Comparison of ENCODE assay signal across 9 mouse cellular contexts in the genomic region with DNA sequence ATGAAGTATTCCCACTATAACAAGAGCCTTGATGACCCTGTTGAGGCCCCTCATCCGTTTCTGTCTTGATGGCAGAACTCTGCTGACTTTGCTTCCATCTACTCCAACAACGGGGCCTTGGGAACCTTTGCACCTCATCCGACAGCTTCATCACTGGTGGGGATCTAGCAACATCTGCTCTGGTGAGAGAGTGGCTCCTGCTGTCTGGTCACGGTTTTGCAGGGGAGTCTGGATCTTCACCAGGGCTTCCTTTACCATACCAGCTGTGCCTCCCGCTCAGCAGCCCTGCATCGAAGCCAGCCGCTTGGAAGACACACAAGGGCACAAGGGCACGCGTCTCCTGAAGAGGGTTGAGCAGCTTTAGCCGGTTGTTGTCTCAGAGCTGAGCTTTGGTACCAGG.
DNase-seq lines count a peak whose midpoint lies in the region; ATAC-seq and TF ChIP-seq lines count a peak whose summit lies in the region.
"Had no signal": no experiment of that assay in that cellular context is flagged by ENCODE, and none has a peak within 500 bp of the region (broad histone marks: within the 10 kb centered on the region; RNA-seq: fewer than 3 reads in every experiment).

No protein-coding gene starts in this region.

- peak; percentile 75 for TF ChIP-seq CTCF in stomach, postnatal 0 days (IDR thresholded peaks at IDR 0.05; ENCODE audit: low read depth)

- no peaks in the 10 kb centered on the region for H3K36me3 ChIP-seq in hindbrain, embryonic 14.5 days (replicated peaks; ENCODE audit: control insufficient read depth, insufficient read depth)
- H3K36me3 ChIP-seq in stomach, postnatal 0 days (ENCODE audit: control insufficient read depth, insufficient read depth, low read length): no peaks in the 10 kb centered on the region
- H3K36me3 ChIP-seq: embryonic facial prominence, embryonic 13.5 days had no signal

- no peak overlapping the region for H3K4me2 ChIP-seq in hindbrain, embryonic 14.5 days (replicated peaks)
- no peak overlapping the region for H3K4me2 ChIP-seq in stomach, postnatal 0 days (replicated peaks; ENCODE audit: low read depth)
- H3K4me2 ChIP-seq: embryonic facial prominence, embryonic 13.5 days had no signal

- WGBS in hindbrain, embryonic 14.5 days: 44% methylated on average over 10 of the region's 10 CpGs
- WGBS in stomach, postnatal 0 days: 31% methylated on average over 10 of the region's 10 CpGs

- H3K9ac ChIP-seq in hindbrain, embryonic 14.5 days: no peak overlapping the region
- H3K9ac ChIP-seq in stomach, postnatal 0 days (ENCODE audit: low read length): no peak overlapping the region
- H3K9ac ChIP-seq: embryonic facial prominence, embryonic 13.5 days had no signal

- H3K9me3 ChIP-seq in hindbrain, embryonic 14.5 days (ENCODE audit: control insufficient read depth, low read length): no peaks in the 10 kb centered on the region
- H3K9me3 ChIP-seq in stomach, postnatal 0 days (ENCODE audit: control insufficient read depth, low read length): no peaks in the 10 kb centered on the region
- H3K9me3 ChIP-seq: embryonic facial prominence, embryonic 13.5 days had no signal

- peak; percentile 37 to 49 for DNase-seq in cerebellum, postnatal 4 days (ENCODE audit: low spot score in 2 of 2)
- no peak for DNase-seq in cerebellum, postnatal 36 days
- peak; percentile 21 for DNase-seq in ovary, adult 18-20 months (ENCODE audit: low spot score)
- DNase-seq in ovary, postnatal 10 days (ENCODE audit: low spot score): no peak
- DNase-seq in hindbrain, embryonic 14.5 days (ENCODE audit: low spot score): no peak
- DNase-seq in mesoderm, embryonic 11.5 days (ENCODE audit: low read depth, low spot score): peak; percentile 53
- peak; percentile 23 for DNase-seq in stomach, postnatal 0 days (ENCODE audit: low spot score)
- DNase-seq in urinary bladder, postnatal 10 days (ENCODE audit: low spot score): no peak

- no peak overlapping the region for H3K4me3 ChIP-seq in hindbrain, embryonic 14.5 days (replicated peaks; ENCODE audit: low read length)
- no peak overlapping the region for H3K4me3 ChIP-seq in stomach, postnatal 0 days (ENCODE audit: low read depth, low read length)
- H3K4me3 ChIP-seq: embryonic facial prominence, embryonic 13.5 days had no signal

- no peaks in the 10 kb centered on the region for H3K27me3 ChIP-seq in hindbrain, embryonic 14.5 days (ENCODE audit: control insufficient read depth, insufficient read depth, low read length)
- no peaks in the 10 kb centered on the region for H3K27me3 ChIP-seq in stomach, postnatal 0 days (ENCODE audit: control insufficient read depth, insufficient read depth, low read length)
- H3K27me3 ChIP-seq: embryonic facial prominence, embryonic 13.5 days had no signal

- no peak for ATAC-seq in hindbrain, embryonic 14.5 days (ENCODE audit: low FRiP score)
- ATAC-seq in stomach, postnatal 0 days (ENCODE audit: low FRiP score, low TSS enrichment): no peak

- H3K4me1 ChIP-seq in hindbrain, embryonic 14.5 days (replicated peaks; ENCODE audit: control insufficient read depth, insufficient read depth, low read length): peaks cover 8% of the 10 kb centered on the region
- no peaks in the 10 kb centered on the region for H3K4me1 ChIP-seq in stomach, postnatal 0 days (replicated peaks; ENCODE audit: control insufficient read depth, insufficient read depth)
- H3K4me1 ChIP-seq: embryonic facial prominence, embryonic 13.5 days had no signal

- no peak for TF ChIP-seq EP300 in stomach, postnatal 0 days (optimal IDR thresholded peaks at IDR 0.05)

- H3K27ac ChIP-seq in hindbrain, embryonic 14.5 days: peak overlapping the region; percentile 16; the same call in 1 of the 2 replicates
- no peak overlapping the region for H3K27ac ChIP-seq in stomach, postnatal 0 days (replicated peaks)
- H3K27ac ChIP-seq: embryonic facial prominence, embryonic 13.5 days had no signal

Comparison
In these comparisons a context has a peak if more than half of its experiments do, and no peak if none do; other contexts are left out.
1. DNase-seq: peak in cerebellum, postnatal 4 days (2 of 2), ovary, adult 18-20 months (single experiment), mesoderm, embryonic 11.5 days (single experiment) and stomach, postnatal 0 days (single experiment); none in cerebellum, postnatal 36 days (0 of 2), ovary, postnatal 10 days (single experiment), hindbrain, embryonic 14.5 days (single experiment) and urinary bladder, postnatal 10 days (single experiment).